Mouse (Mus musculus): ENCODE results near the gene Gm10665.
"Not testable (repeated sequence)": the region's sequence is repeated elsewhere in the genome, so short reads cannot be mapped to it uniquely, and the experiment has no call there.

Gene Gm10665

GRCm38 (mm10) chr7:22463975-22464374 lies at the start of gene Gm10665:
Gene Gm10665, minus strand, starts transcription at chr7:22464075.
- DNase-seq (ENCODE audit: low spot score in 2 of 2), result not testable (repeated sequence)

- DNase-seq (ENCODE audit: low spot score in 2 of 2), result not testable (repeated sequence)
Observed at GRCm38 (mm10) chr7:22499578-22499977, 35.7 kb upstream of the Gm10665 start, which contains the start of gene Vmn1r151. Gene Vmn1r151, minus strand, starts transcription at chr7:22499678.

DNA sequence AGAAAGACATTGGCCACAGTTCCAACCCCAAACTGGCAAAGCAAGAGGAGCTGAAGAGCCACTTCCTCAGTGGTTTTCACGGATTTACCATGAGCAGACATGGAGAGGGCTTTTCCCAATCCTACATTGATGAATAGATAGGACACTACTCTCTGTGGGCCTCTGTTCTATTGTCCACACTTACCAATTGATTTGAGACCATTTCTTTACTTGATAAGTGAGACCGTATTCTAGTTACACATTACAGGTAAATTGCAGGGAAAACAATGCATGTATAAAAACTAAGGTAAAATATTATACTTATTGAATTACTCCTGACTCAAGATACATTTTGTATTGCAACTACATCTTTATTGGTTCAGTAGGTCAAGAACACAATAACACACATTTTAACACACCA lies 25.7 kb downstream of the Gm10665 start, which contains the start of gene Vmn1r149:
Gene Vmn1r149 (minus strand): TSS at position 101 of the 400 bp plus-strand sequence.
- DNase-seq (ENCODE audit: low spot score in 2 of 2), result not testable (repeated sequence)

GRCm38 (mm10) chr7:22413283-22413682 lies 50.6 kb downstream of the Gm10665 start, which contains the start of gene Vmn1r148:
Gene Vmn1r148, plus strand, starts transcription at chr7:22413583.
- DNase-seq (ENCODE audit: low spot score in 2 of 2), result not testable (repeated sequence)
